Mouse (Mus musculus) spleen, adult 12 weeks (tissue): Measurements from ENCODE around the gene Lsm3.

Experiments
- DNase-seq: peaks from one replicate; pipeline ENCODE4 v3.0.0; 2022; ENCODE audit warnings: low spot score

Lsm3 gene

DNA sequence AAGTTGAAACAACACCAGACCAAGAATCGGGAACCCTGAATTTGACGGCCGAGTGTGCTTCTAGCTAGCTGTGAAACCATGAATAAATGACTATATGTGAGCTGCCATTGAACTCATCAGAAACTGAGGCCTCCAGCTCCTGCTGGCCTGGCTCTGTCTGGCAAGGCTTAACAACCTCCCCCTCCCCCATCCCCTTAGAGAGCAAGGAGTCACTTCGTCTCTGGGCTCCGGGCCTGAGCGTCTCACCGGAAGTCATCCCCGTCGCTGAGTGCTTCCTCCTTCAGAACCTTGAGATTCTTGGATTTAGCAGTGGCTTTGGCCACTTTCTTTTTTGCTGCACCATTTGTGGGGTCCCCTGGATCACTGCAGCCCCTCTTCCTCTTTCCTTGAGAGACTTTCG lies 5.5 kb upstream of the Lsm3 start:
- no peak for DNase-seq

DNA sequence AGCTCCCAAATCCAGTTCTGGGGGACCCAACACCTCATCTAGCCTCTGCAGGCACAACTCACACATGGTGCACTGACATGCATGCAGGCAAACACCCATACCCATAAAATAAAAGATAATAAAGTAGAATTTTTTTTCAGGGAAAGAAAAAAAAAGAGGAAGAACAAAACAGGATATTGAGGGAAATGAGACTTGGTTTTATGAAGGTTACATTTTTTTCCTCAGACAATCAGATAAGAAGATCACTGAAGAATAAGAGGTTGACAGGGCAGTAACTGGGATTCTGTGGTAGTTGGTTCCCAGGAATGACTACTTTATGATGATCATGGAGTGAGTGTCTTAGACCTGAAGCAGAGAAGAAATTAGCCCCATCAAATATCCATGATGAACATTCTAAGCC lies 1.6 kb upstream of the Lsm3 start:
- DNase-seq = no peak

DNA sequence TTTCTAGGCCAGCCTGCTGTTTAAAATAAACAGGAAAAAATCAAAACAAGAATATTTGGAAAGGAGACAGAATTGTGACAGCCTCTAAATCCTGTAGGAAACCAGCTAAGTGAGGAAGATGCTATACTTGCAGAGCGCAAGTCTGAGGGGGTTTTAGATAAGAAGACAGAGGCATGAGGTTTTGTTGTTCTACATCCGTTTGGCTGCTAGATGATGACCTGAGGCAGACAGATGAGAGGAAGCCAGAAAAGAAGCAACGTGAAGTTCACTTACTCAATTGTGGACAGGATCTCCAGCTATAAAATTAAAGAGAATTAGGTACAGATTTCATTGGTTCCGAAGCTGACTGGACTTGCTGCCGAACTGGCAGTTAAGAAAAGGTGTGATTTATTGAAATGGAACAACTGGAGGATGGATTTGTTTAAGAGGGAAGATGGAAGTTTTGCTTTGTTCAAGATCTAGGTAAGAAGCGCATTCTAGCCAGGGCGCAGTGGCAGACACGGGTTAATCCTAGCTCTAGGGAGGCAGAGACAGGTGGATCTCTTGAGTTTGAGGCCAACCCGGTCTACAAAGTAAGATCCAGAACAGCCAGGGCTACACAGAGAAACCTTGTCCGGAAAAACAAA lies 878 bp upstream of the Lsm3 start:
- no peak for DNase-seq

GRCm38 (mm10) chr6:91518454-91519020 lies 2.8 kb downstream of the Lsm3 start:
- no peak for DNase-seq

DNA sequence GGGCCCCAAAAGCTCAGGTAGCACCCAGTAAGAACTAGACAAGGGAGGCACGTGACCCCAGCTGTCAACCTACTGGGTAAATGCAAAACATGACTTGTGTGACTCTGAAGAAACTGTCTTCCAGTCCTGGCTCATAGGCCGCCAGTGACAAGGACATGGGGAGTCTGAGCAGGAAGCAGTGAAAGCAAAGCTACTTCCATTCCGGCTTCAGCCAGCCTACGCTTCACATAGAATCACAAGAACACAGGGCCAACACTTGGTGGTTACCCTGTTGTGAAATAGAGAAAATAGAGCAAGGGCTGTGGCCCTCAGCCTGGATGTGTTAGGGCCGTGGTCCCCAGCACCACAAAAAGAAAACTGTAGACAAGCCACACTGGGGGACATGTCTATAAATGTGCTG lies 7.1 kb downstream of the Lsm3 start:
- DNase-seq = no peak

DNA sequence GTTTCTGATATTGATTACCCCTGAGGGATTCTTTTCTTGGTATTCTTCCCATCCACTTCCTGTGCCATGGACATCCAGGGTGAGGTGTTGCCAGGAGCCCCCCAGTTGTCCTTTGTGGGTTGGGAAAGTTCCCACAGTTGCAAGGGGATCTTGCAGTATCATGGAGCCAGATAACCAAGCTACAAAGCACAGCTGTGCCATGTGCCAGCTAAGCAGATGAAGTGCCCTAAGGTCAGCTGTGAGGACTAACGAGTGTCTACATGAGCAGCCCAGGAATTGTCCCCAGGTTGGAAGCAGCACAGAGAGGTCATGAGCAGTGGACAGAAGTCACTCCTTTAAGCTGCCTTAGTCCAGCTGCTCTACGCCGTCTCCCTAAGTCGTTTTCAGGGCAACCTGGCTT lies 9.8 kb downstream of the Lsm3 start:
- DNase-seq = no peak

- DNase-seq = no peak
These were observed 11.6 kb downstream of the Lsm3 start for GRCm38 (mm10) chr6:91527227-91527860.

- no peak for DNase-seq
These were observed 12.5 kb downstream of the Lsm3 start for GRCm38 (mm10) chr6:91528265-91528664.

- no peak for DNase-seq
These were observed 14.9 kb downstream of the Lsm3 start for GRCm38 (mm10) chr6:91530673-91531072.

DNA sequence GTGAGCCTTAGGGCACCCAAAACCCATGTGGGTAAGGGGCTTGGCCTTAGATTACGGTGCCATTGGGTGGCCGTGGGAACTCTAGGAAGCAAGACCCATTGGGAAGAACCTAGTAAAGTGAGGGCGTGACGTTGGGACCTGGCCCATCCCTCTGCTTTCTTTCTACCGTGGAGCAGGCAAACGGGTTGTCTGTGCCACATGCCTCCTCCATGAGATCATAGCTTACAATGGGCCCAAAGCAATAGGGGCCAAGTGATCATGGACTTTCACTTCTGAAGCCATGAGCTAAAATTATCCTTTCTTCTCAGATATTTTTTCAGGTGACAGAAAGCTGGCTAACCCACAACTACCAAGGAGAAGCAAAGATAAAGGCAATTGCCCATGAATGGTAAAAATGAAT lies 15.5 kb downstream of the Lsm3 start:
- no peak for DNase-seq

GRCm38 (mm10) chr6:91532661-91533060 lies 16.9 kb downstream of the Lsm3 start:
- no peak for DNase-seq

GRCm38 (mm10) chr6:91533359-91533758 lies 17.6 kb downstream of the Lsm3 start:
- DNase-seq = no peak

DNA sequence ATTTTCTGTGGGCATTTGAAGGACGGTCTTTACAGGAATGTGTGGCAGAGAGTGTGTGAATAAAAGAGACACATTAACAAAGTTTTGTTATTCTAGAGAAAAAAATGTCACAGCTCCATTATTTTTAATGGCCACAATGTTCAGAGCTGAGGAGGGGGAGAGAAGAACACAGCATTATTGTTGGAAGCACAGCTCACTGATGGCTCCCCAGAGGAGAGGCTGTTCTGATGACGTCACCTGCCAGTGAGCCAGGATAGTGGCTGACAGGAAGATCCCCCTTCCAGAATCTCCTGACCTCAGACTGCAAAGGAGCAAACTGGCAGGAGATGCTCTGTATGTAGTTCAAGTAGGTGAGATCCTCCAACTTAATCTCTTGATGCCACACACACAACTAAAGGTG lies 18.0 kb downstream of the Lsm3 start:
- DNase-seq = no peak

DNA sequence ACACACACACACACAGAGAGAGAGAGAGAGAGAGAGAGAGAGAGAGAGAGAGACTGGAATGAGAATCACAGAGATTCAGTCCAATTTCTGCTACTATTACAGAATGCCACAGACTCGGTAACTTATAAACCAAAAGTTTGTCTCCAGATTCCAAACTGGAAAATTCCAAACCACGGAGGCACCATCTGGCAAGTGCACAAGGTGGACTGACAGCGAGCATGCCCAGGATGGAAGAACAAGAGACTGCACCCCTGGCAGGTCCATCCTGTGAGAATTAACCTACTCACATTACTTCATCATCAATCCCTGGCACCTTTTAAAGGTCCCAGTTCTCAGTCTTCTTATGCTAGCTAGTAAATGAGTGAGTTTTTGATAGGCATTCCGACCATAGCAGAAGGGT lies 18.5 kb downstream of the Lsm3 start:
- no peak for DNase-seq

- DNase-seq = no peak
These were observed 19.5 kb downstream of the Lsm3 start for GRCm38 (mm10) chr6:91535231-91535630.

DNA sequence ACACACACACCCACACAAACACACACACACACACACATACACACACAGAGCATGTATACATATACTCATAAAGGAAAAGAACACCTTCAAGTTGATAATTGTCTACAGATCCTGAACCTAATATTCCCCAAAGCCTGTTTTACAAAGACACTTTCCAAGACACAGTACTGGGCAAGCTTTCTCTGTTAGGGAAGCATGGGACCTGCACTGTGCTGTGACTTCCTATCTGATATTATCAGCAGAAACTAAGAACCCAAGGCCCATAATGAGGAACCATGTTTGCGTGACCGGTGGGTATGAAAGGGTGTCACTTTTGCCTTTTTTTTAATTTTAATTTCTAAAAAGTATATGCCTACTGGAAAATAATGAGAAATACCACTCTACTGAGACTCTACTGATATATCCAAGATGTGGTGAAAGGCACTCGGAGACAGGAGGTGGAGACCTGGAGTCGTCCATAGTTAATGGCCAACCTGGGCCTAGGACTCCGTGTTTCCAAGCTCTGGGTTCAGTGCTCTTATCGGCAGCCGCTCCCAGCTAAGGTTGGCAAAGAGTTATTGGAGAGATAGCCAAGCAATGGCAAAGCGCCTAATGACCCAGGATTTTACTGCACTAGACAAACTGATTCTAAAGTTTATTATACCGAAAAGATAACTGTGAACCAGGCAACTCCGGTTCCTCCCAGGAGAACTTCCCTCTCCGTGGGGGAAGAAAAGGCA lies 20.5 kb downstream of the Lsm3 start:
- no peak for DNase-seq

- DNase-seq = no peak
These were observed 25.5 kb downstream of the Lsm3 start for GRCm38 (mm10) chr6:91541276-91541675.

DNA sequence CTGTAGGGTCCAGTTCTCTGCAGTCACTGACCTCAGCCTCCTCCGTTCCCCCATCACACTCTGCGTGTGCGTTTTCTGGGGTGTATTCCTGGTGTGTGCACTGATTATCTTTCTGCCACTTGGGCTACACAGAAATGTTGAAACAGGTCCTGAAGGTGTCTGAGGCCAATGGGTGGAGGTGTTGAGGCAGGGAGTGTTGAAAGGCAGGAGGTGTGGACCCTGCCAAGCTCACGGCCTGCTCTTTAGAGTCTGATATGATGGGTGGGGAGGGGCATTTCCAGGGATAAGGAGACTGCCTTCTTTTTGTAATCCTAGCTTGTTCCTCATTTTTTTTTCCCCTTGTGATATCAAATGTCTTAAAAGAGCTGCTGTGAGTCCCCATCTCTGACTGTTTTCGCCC lies 27.3 kb downstream of the Lsm3 start:
- DNase-seq = no peak

GRCm38 (mm10) chr6:91546241-91546884 lies 30.6 kb downstream of the Lsm3 start:
- no peak for DNase-seq

DNA sequence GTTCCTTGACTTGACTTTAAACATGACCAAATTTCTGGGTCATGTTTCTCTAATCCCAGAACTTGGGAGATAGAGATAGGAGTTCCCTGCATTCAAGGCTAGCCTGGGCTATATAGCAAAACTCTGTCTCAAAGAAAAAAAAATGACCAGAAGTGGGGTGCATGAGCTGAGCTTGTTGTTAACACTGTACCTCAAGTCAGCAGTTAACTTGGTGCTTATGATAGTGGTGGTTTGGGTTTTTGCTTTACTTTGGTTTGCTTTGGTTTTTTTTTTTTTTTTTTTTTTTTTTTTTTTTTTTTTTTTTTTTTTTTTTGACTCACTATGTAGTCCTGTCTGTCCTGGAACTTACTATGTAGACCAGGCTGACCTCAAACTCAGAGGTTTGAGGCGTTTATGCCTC lies 31.6 kb downstream of the Lsm3 start:
- no peak for DNase-seq

GRCm38 (mm10) chr6:91549621-91550020 lies 33.9 kb downstream of the Lsm3 start:
- no peak for DNase-seq

GRCm38 (mm10) chr6:91551671-91552070 lies 35.9 kb downstream of the Lsm3 start:
- DNase-seq = no peak

GRCm38 (mm10) chr6:91552693-91553092 lies 37.0 kb downstream of the Lsm3 start:
- no peak for DNase-seq
